ENCODE assay signal across 22 mouse cellular contexts in the genomic region with DNA sequence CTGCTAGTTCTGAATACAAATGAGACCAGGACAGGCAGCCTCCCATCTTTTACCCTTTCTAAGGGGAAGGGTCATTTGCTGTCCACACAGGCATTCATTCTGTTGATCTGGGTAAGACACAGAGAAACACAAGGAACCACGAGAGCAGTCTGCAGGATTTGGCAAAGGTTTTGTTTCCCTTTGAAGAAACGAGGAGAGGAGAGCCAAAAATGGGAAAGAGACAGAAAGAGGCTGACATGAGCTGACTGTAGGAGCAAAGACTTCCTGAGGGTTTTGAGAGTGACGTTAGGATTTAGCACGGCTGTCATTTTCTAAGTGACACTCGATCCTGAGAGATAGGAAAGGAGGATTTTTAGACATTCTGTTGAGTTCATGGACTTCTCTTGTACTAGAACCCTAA. TPM values are rescaled to one million over a fixed set of nuclear protein-coding genes. Genes with fewer than 3 reads are reported as not detected.
DNase-seq lines count a peak whose midpoint lies in the region; ATAC-seq and TF ChIP-seq lines count a peak whose summit lies in the region.
"Had no signal": no experiment of that assay in that cellular context is flagged by ENCODE, and none has a peak within 500 bp of the region (broad histone marks: within the 10 kb centered on the region; RNA-seq: fewer than 3 reads in every experiment).

No protein-coding gene starts in this region.

- H3K27ac ChIP-seq in lung, embryonic 14.5 days (ENCODE audit: low read depth) = no peak overlapping the region; the same call in 1 of the 2 replicates
- H3K27ac ChIP-seq in midbrain, postnatal 0 days (ENCODE audit: low read depth, low read length) = no peak overlapping the region
- H3K27ac ChIP-seq in midbrain, embryonic 10.5 days (replicated peaks) = no peak overlapping the region
- H3K27ac ChIP-seq: embryonic facial prominence, embryonic 10.5 days; forebrain, embryonic 13.5 days; gastrocnemius, adult 2 months; heart, embryonic 13.5 days; hindbrain, embryonic 12.5 days had no signal

- H3K4me3 ChIP-seq in lung, embryonic 14.5 days (ENCODE audit: low read depth, low read length) = no peak overlapping the region
- no peak overlapping the region for H3K4me3 ChIP-seq in midbrain, postnatal 0 days (ENCODE audit: low read depth, low read length)
- no peak overlapping the region for H3K4me3 ChIP-seq in midbrain, embryonic 10.5 days
- H3K4me3 ChIP-seq: embryonic facial prominence, embryonic 10.5 days; forebrain, embryonic 13.5 days; gastrocnemius, adult 2 months; heart, embryonic 13.5 days; hindbrain, embryonic 12.5 days had no signal

- H3K27me3 ChIP-seq in lung, embryonic 14.5 days (ENCODE audit: insufficient read depth, low read length) = no peaks in the 10 kb centered on the region
- no peaks in the 10 kb centered on the region for H3K27me3 ChIP-seq in midbrain, postnatal 0 days (ENCODE audit: insufficient read depth, low read length)
- H3K27me3 ChIP-seq in midbrain, embryonic 10.5 days (ENCODE audit: low read depth, poor library complexity, severe bottlenecking) = peaks cover 12% of the 10 kb centered on the region
- H3K27me3 ChIP-seq: heart, embryonic 13.5 days; hindbrain, embryonic 12.5 days had no signal

- no peak for ATAC-seq in lung, embryonic 14.5 days (ENCODE audit: insufficient read depth)
- ATAC-seq in midbrain, postnatal 0 days (ENCODE audit: low FRiP score) = no peak
- ATAC-seq: CD4-positive, CD25-positive, alpha-beta regulatory T cell, adult 4 months; forebrain, embryonic 13.5 days; forebrain, postnatal 0 days had no signal

- H3K4me1 ChIP-seq in lung, embryonic 14.5 days (ENCODE audit: insufficient read depth) = peaks cover 10% of the 10 kb centered on the region; the same call in 1 of the 2 replicates
- H3K4me1 ChIP-seq in midbrain, postnatal 0 days (ENCODE audit: insufficient read depth, low read length) = peaks cover 7% of the 10 kb centered on the region; the same call in 1 of the 2 replicates
- H3K4me1 ChIP-seq in midbrain, embryonic 10.5 days = peaks cover 20% of the 10 kb centered on the region

- no peak overlapping the region for H3K4me2 ChIP-seq in lung, embryonic 14.5 days
- H3K4me2 ChIP-seq in midbrain, postnatal 0 days (ENCODE audit: low read depth, low read length, poor library complexity, severe bottlenecking) = no peak overlapping the region
- H3K4me2 ChIP-seq: forebrain, embryonic 13.5 days; heart, embryonic 13.5 days; hindbrain, embryonic 12.5 days had no signal

- no peak for TF ChIP-seq CTCF in lung, embryonic 14.5 days (IDR thresholded peaks at IDR 0.05; ENCODE audit: low read depth)
- TF ChIP-seq CTCF in midbrain, postnatal 0 days (IDR thresholded peaks at IDR 0.05) = no peak

- 32% methylated on average over 5 of the region's 5 CpGs for WGBS in lung, embryonic 14.5 days
- WGBS in midbrain, postnatal 0 days = 47% methylated on average over 5 of the region's 5 CpGs
- WGBS in midbrain, embryonic 10.5 days = 68% methylated on average over 5 of the region's 5 CpGs

- H3K9ac ChIP-seq in lung, embryonic 14.5 days = no peak overlapping the region
- H3K9ac ChIP-seq in midbrain, postnatal 0 days (replicated peaks; ENCODE audit: low read length, poor library complexity, severe bottlenecking) = no peak overlapping the region
- H3K9ac ChIP-seq: forebrain, embryonic 13.5 days; forebrain, postnatal 0 days; heart, embryonic 13.5 days; hindbrain, embryonic 12.5 days had no signal

- H3K9me3 ChIP-seq in lung, embryonic 14.5 days (ENCODE audit: low read depth, low read length) = no peaks in the 10 kb centered on the region
- no peaks in the 10 kb centered on the region for H3K9me3 ChIP-seq in midbrain, postnatal 0 days (ENCODE audit: low read length)
- no peaks in the 10 kb centered on the region for H3K9me3 ChIP-seq in midbrain, embryonic 10.5 days (replicated peaks)
- H3K9me3 ChIP-seq: embryonic facial prominence, embryonic 10.5 days; forebrain, embryonic 13.5 days; heart, embryonic 13.5 days; hindbrain, embryonic 12.5 days had no signal

- no peaks in the 10 kb centered on the region for H3K36me3 ChIP-seq in lung, embryonic 14.5 days (ENCODE audit: insufficient read depth)
- no peaks in the 10 kb centered on the region for H3K36me3 ChIP-seq in midbrain, postnatal 0 days (ENCODE audit: insufficient read depth, low read length)
- no peaks in the 10 kb centered on the region for H3K36me3 ChIP-seq in midbrain, embryonic 10.5 days
- H3K36me3 ChIP-seq: embryonic facial prominence, embryonic 10.5 days; heart, embryonic 13.5 days; hindbrain, embryonic 12.5 days had no signal

- DNase-seq in cerebellum, adult 9-10 months = peak; percentile 26
- DNase-seq in cerebellum, adult 9-11 months = no peak
- peak; percentile 59 for DNase-seq in lung, embryonic 14.5 days
- DNase-seq in lung, postnatal 4 days = no peak
- peak; percentile 38 for DNase-seq in midbrain, postnatal 0 days (ENCODE audit: low spot score)
- DNase-seq in midbrain, embryonic 10.5 days (ENCODE audit: low spot score) = no peak
- no peak for DNase-seq in ovary, adult 18-20 months (ENCODE audit: low spot score)
- no peak for DNase-seq in frontal cortex, adult 2 months (ENCODE audit: extremely low spot score in 1 of 2, low spot score in 1 of 2)
- DNase-seq: adrenal gland, postnatal 14 days; B cell, adult 2 months; cerebellum, adult 18-20 months; cerebellum, postnatal 36 days; forebrain, postnatal 0 days; gastrocnemius, adult 2 months; gastrocnemius, postnatal 25 days; heart, postnatal 4 days had no signal

RNA-seq across cellular contexts. Expression of a gene that starts 3.1 kb away (rescaled TPM):
- 7.5 and 8.0 TPM in 2 replicates for polyA plus RNA-seq in lung, embryonic 14.5 days (2014; fragmentation: Nextera tagmentation; extraction: Ambion mirVana)
- total RNA-seq in midbrain, postnatal 0 days (2014; rRNA removed) = 20.1 and 24.8 TPM in 2 replicates
- 16.7 and 22.1 TPM in 2 replicates for polyA plus RNA-seq in midbrain, postnatal 0 days (2015; fragmentation: Nextera tagmentation; extraction: Ambion mirVana)
- 6.5 TPM in 2 replicates for polyA plus RNA-seq in midbrain, embryonic 10.5 days (2016; fragmentation: Nextera tagmentation; extraction: Ambion mirVana)
- polyA plus RNA-seq in frontal cortex, adult 2 months (2012; rRNA removed) = 21.0 and 23.6 TPM in 2 replicates
- total RNA-seq: MEL had no signal

RNA-seq across cellular contexts. Expression of a gene that starts 23.7 kb away (rescaled TPM):
- polyA plus RNA-seq in lung, embryonic 14.5 days (2014; fragmentation: Nextera tagmentation; extraction: Ambion mirVana) = 48.4 and 57.5 TPM in 2 replicates
- total RNA-seq in midbrain, postnatal 0 days (2014; rRNA removed) = 31.0 and 43.6 TPM in 2 replicates
- polyA plus RNA-seq in midbrain, postnatal 0 days (2015; fragmentation: Nextera tagmentation; extraction: Ambion mirVana) = 21.6 and 23.6 TPM in 2 replicates
- 50.8 and 51.6 TPM in 2 replicates for polyA plus RNA-seq in midbrain, embryonic 10.5 days (2016; fragmentation: Nextera tagmentation; extraction: Ambion mirVana)
- 27.2 and 27.8 TPM in 2 replicates for polyA plus RNA-seq in frontal cortex, adult 2 months (2012; rRNA removed)

RNA-seq across cellular contexts. Expression of a gene that starts 28.0 kb away (rescaled TPM):
- polyA plus RNA-seq in lung, embryonic 14.5 days (2014; fragmentation: Nextera tagmentation; extraction: Ambion mirVana) = 71.3 and 77.8 TPM in 2 replicates
- total RNA-seq in midbrain, postnatal 0 days (2014; rRNA removed) = 14.8 and 16.9 TPM in 2 replicates
- 41.3 and 45.6 TPM in 2 replicates for polyA plus RNA-seq in midbrain, postnatal 0 days (2015; fragmentation: Nextera tagmentation; extraction: Ambion mirVana)
- polyA plus RNA-seq in midbrain, embryonic 10.5 days (2016; fragmentation: Nextera tagmentation; extraction: Ambion mirVana) = 58.8 and 63.5 TPM in 2 replicates
- 28.0 and 31.8 TPM in 2 replicates for polyA plus RNA-seq in frontal cortex, adult 2 months (2012; rRNA removed)

Comparison
In these comparisons a context has a peak if more than half of its experiments do, and no peak if none do; other contexts are left out.
1. DNase-seq: peak in cerebellum, adult 9-10 months (single experiment), lung, embryonic 14.5 days (single experiment) and midbrain, postnatal 0 days (single experiment); none in cerebellum, adult 9-11 months (single experiment), lung, postnatal 4 days (0 of 2), midbrain, embryonic 10.5 days (single experiment), ovary, adult 18-20 months (single experiment) and frontal cortex, adult 2 months (0 of 2).